Mouse (Mus musculus) forebrain, embryonic 14.5 days (tissue): ENCODE results near the gene Greb1. TPM values are rescaled to one million over a fixed set of nuclear protein-coding genes. Genes with fewer than 3 reads are reported as not detected.

Experiments
- ATAC-seq: fragments of 200-750 bp; cut with Nextera tagmentation; 2 replicates; pipeline ENCODE4 v1.8.0; 2017; ENCODE audit warnings: mild to moderate bottlenecking, moderate library complexity
- DNase-seq: peaks from one replicate; pipeline ENCODE4 v3.0.0-alpha.2; 2015; ENCODE audit warnings: low spot score
- H3K27ac ChIP-seq: fragments of 300-500 bp; sonication (generic); 2 replicates; pipeline ENCODE4 v1.5.1; 2014; ENCODE audit warnings: low read depth, mild to moderate bottlenecking, control low read depth, low read length, moderate library complexity
- H3K27me3 ChIP-seq: fragments of 300-500 bp; sonication (generic); replicated peaks from 2 replicates; pipeline ENCODE4 v1.6.1; 2014; ENCODE audit warnings: low read length, control low read depth, mixed read lengths; ENCODE audit not compliant: control insufficient read depth, insufficient read depth
- H3K36me3 ChIP-seq: fragments of 300-500 bp; sonication (generic); 2 replicates; pipeline ENCODE4 v1.6.1; 2014; ENCODE audit warnings: low read length, control low read depth; ENCODE audit not compliant: control insufficient read depth, insufficient read depth
- H3K4me1 ChIP-seq: fragments of 300-500 bp; sonication (generic); 2 replicates; pipeline ENCODE4 v1.6.1; 2014; ENCODE audit warnings: antibody characterized with exemption, low read length, control low read depth; ENCODE audit not compliant: control insufficient read depth, insufficient read depth
- H3K4me2 ChIP-seq: fragments of 300-500 bp; sonication (generic); 2 replicates; pipeline ENCODE4 v1.6.1; 2014; ENCODE audit warnings: mild to moderate bottlenecking, control low read depth, low read length
- H3K4me3 ChIP-seq: fragments of 300-500 bp; sonication (generic); 2 replicates; pipeline ENCODE4 v1.5.1; 2014; ENCODE audit warnings: low read depth, low read length, control low read depth
- H3K9ac ChIP-seq: fragments of 300-500 bp; sonication (generic); 2 replicates; pipeline ENCODE4 v1.6.1; 2014; ENCODE audit warnings: mild to moderate bottlenecking, low read length, control low read depth, moderate library complexity
- H3K9me3 ChIP-seq: fragments of 300-500 bp; sonication (generic); replicated peaks from 2 replicates; pipeline ENCODE4 v1.6.1; 2016; ENCODE audit warnings: low read length, control low read depth, mixed read lengths; ENCODE audit not compliant: control insufficient read depth
- WGBS: fragments of 180-500 bp; shearing (Covaris S2); extraction: QIAGEN DNeasy Blood & Tissue Kit; methylation state at CpG from one replicate; pipeline ENCODE4 v1.1.7; 2014; 5-methylcytosine and 5-hydroxymethylcytosine counted together
- polyA plus RNA-seq: library from polyadenylated mRNA; unstranded; fragments of >200 nt; fragmentation: Nextera tagmentation; extraction: Ambion mirVana; gene quantifications from 2 replicates; pipeline ENCODE4 v1.2.1, GENCODE M21; 2014

Greb1 gene
- polyA plus RNA-seq, 1 experiment from 2014 or later = 0.17 TPM

GRCm38 (mm10) chr12:16779165-16779564 is 21.5 kb downstream of the Greb1 start:
- Histone ChIP-seq H3K4me3 (no peak overlapping the region), H3K9ac (no peak overlapping the region), H3K27ac (no peak overlapping the region), H3K4me1 (no peaks in the 10 kb centered on the region), H3K36me3 (no peaks in the 10 kb centered on the region), H3K9me3 (no peaks in the 10 kb centered on the region), H3K4me2 (no peak overlapping the region), H3K27me3 (no peaks in the 10 kb centered on the region)
- DNase-seq = no peak
- 42% methylated on average over 2 of the region's 2 CpGs for WGBS
- no peak for ATAC-seq

DNA sequence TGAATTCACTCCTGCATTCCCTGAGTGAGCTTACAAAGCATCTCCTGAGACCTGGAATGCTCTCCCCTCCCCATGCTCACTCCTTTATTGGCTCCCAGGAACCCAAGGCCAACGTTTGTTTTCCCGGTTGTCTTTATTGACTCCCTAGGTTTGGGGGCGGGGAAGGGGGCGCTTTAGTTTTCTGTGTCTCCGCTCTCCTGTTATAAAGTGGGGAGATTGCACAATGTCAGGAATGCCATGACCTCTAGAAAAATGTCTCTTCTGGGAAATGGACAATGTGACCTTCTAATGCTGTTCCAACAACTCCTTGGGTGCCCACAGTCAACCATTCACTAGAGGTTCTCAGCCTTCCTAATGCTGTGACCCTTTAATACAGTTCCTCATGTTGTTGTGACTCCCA is 22.2 kb downstream of the Greb1 start:
- H3K4me3 ChIP-seq = no peak overlapping the region
- H3K27ac ChIP-seq = no peak overlapping the region
- H3K9ac ChIP-seq = no peak overlapping the region
- WGBS = 69% methylated on average over 5 of the region's 5 CpGs
- no peaks in the 10 kb centered on the region for H3K27me3 ChIP-seq
- ATAC-seq (no peak), DNase-seq (no peak)
- H3K4me2 ChIP-seq = no peak overlapping the region
- H3K4me1 ChIP-seq = no peaks in the 10 kb centered on the region
- H3K36me3 ChIP-seq = no peaks in the 10 kb centered on the region
- H3K9me3 ChIP-seq = no peaks in the 10 kb centered on the region

DNA sequence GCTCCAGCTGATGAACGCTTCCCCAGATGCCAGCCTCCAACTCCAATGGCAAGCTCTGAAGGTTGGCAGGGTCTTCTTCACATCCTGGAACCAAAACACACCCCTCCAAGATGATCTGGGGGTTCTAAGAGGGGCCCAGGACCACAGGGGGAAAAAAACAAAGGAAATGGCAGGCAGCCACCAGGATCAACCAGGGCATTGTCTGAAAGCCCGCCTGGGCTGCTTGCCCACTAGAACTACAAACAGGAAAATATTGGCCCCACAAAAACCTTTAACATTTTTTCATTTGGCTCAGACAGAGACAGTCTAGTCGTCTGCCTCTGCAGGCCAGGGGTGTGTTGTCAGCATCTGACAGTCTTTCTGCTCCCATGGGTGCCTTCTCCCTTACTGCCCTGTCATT is 25.3 kb downstream of the Greb1 start:
- Histone ChIP-seq H3K4me1 (no peaks in the 10 kb centered on the region), H3K9me3 (no peaks in the 10 kb centered on the region), H3K4me3 (no peak overlapping the region), H3K27ac (no peak overlapping the region), H3K9ac (no peak overlapping the region), H3K36me3 (no peaks in the 10 kb centered on the region), H3K27me3 (no peaks in the 10 kb centered on the region), H3K4me2 (no peak overlapping the region)
- DNase-seq (no peak), ATAC-seq (no peak)
- 59% methylated on average over 3 of the region's 3 CpGs for WGBS

DNA sequence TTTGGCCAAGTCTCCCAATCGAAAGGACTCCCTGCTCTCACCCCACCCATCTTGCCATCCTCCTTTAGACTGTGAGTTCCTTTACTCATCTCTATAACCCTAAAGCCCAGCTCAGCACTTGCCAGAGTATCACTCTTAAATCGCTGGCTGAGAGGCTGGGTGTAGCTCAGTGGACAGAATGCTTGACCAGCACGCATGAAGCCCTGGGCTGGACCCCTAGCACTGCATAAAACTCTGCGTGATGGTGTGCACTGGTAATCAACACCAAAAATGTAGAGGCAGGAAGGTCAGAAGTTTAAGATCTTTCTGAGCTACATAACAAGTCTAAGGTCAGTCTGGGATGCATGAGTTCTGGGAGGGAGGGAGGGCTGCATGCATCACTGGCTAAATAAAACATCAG is 26.1 kb downstream of the Greb1 start:
- Histone ChIP-seq H3K36me3 (no peaks in the 10 kb centered on the region), H3K4me1 (no peaks in the 10 kb centered on the region), H3K9me3 (no peaks in the 10 kb centered on the region), H3K9ac (no peak overlapping the region), H3K4me3 (no peak overlapping the region), H3K27ac (no peak overlapping the region), H3K27me3 (no peaks in the 10 kb centered on the region), H3K4me2 (no peak overlapping the region)
- DNase-seq (no peak), ATAC-seq (no peak)
- 93% methylated on average over 4 of the region's 4 CpGs for WGBS

- Histone ChIP-seq H3K27ac (no peak overlapping the region), H3K27me3 (no peaks in the 10 kb centered on the region), H3K4me3 (no peak overlapping the region), H3K4me1 (no peaks in the 10 kb centered on the region), H3K36me3 (no peaks in the 10 kb centered on the region), H3K9me3 (no peaks in the 10 kb centered on the region), H3K4me2 (no peak overlapping the region), H3K9ac (no peak overlapping the region)
- WGBS = 94% methylated on average over 6 of the region's 6 CpGs
- DNase-seq (no peak), ATAC-seq (no peak)
These were observed 31.0 kb downstream of the Greb1 start for GRCm38 (mm10) chr12:16769601-16770165.

DNA sequence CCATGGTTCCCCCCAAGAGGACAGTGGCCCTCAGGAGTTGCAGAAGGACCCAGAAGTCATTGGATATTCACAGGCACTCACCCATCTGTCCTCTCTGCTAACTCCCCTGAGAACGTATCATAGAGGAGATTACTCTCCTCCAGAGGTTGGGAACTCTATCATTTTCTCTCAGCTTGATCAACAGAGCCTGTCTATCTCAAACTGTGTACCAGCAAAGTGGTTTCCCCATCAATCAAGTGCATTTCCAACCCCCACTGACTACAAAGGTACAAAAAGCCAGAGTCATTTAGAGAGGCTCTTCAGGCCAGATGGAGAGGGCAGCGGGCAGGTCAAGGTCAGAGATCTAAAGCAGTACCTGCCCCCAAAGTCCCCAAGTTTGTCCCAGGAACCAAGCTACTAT is 32.0 kb downstream of the Greb1 start:
- Histone ChIP-seq H3K4me3 (no peak overlapping the region), H3K4me2 (no peak overlapping the region), H3K27me3 (no peaks in the 10 kb centered on the region), H3K9ac (no peak overlapping the region), H3K9me3 (no peaks in the 10 kb centered on the region), H3K36me3 (no peaks in the 10 kb centered on the region), H3K27ac (no peak overlapping the region), H3K4me1 (no peaks in the 10 kb centered on the region)
- WGBS = 89% methylated on average over 2 of the region's 2 CpGs
- no peak for DNase-seq
- ATAC-seq = no peak

DNA sequence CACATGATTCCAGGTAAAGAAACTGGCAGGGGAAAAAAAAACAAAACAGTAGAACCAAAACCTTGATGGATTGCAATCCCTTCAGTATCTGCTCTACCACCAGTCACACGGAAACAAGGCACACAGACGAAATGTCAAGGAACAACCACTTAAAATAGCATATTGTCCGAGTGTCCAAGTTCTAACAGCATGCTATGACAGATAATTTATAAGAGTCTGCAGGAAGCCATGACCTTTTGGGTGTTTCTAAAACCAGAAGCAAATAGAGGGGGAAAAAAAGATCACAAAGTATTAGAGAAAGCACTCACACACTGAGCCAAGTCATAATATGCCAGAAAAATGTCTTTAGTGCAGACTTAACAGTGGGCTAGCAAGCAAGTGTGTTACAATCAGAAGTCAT is 32.4 kb downstream of the Greb1 start:
- WGBS = 94% methylated on average over 3 of the region's 3 CpGs
- Histone ChIP-seq H3K4me2 (no peak overlapping the region), H3K9ac (no peak overlapping the region), H3K9me3 (no peaks in the 10 kb centered on the region), H3K27me3 (no peaks in the 10 kb centered on the region), H3K4me3 (no peak overlapping the region), H3K27ac (no peak overlapping the region), H3K4me1 (no peaks in the 10 kb centered on the region), H3K36me3 (no peaks in the 10 kb centered on the region)
- ATAC-seq (no peak), DNase-seq (no peak)

- H3K27me3 ChIP-seq = no peaks in the 10 kb centered on the region
- H3K4me1 ChIP-seq = no peaks in the 10 kb centered on the region
- no peak overlapping the region for H3K27ac ChIP-seq
- H3K9me3 ChIP-seq = no peaks in the 10 kb centered on the region
- ATAC-seq (no peak), DNase-seq (no peak)
- H3K4me2 ChIP-seq = no peak overlapping the region
- H3K9ac ChIP-seq = no peak overlapping the region
- no peaks in the 10 kb centered on the region for H3K36me3 ChIP-seq
- 90% methylated on average over 12 of the region's 12 CpGs for WGBS
- no peak overlapping the region for H3K4me3 ChIP-seq
These were observed 35.8 kb downstream of the Greb1 start for GRCm38 (mm10) chr12:16764776-16765445.

GRCm38 (mm10) chr12:16763649-16764422 is 36.9 kb downstream of the Greb1 start:
- Histone ChIP-seq H3K27me3 (no peaks in the 10 kb centered on the region), H3K9ac (no peak overlapping the region), H3K36me3 (no peaks in the 10 kb centered on the region), H3K4me1 (no peaks in the 10 kb centered on the region), H3K9me3 (no peaks in the 10 kb centered on the region), H3K4me2 (no peak overlapping the region), H3K27ac (no peak overlapping the region), H3K4me3 (no peak overlapping the region)
- no peak for ATAC-seq
- 80% methylated on average over 4 of the region's 4 CpGs for WGBS
- DNase-seq = no peak
